Mouse (Mus musculus) liver, postnatal 0 days (tissue): ENCODE data around the gene Itpk1. TPM values are rescaled to one million over a fixed set of nuclear protein-coding genes. Genes with fewer than 3 reads are reported as not detected.
A peak's percentile ranks its signal among the peaks of the same experiment; 100 is the strongest.

Source experiments
- ATAC-seq: fragments of 200-750 bp; cut with Nextera tagmentation; 2 replicates; pipeline ENCODE4 v1.8.0; 2017; ENCODE audit warnings: mild to moderate bottlenecking, moderate library complexity
- DNase-seq: peaks from one replicate; pipeline ENCODE4 v3.0.0-alpha.2; 2016
- H3K27ac ChIP-seq: fragments of 300-500 bp; sonication (generic); 2 replicates; pipeline ENCODE4 v1.5.1; 2014; ENCODE audit warnings: antibody characterized with exemption, moderate library complexity, mild to moderate bottlenecking, low read depth
- H3K27me3 ChIP-seq: fragments of 300-500 bp; sonication (generic); 2 replicates; pipeline ENCODE4 v1.6.1; 2014; ENCODE audit warnings: low read length, control low read depth, mixed read lengths; ENCODE audit not compliant: insufficient read depth
- H3K36me3 ChIP-seq: fragments of 300-500 bp; sonication (generic); replicated peaks from 2 replicates; pipeline ENCODE4 v1.6.1; 2014; ENCODE audit warnings: mild to moderate bottlenecking, control low read depth, low read length, moderate library complexity, mixed read lengths; ENCODE audit not compliant: insufficient read depth
- H3K4me1 ChIP-seq: fragments of 300-500 bp; sonication (generic); 2 replicates; pipeline ENCODE4 v1.6.1; 2014; ENCODE audit warnings: antibody characterized with exemption, mild to moderate bottlenecking, control low read depth; ENCODE audit not compliant: insufficient read depth
- H3K4me2 ChIP-seq: fragments of 300-500 bp; sonication (generic); 2 replicates; pipeline ENCODE4 v1.6.1; 2014; ENCODE audit warnings: low read depth, mild to moderate bottlenecking, low read length, moderate library complexity, mixed read lengths
- H3K4me3 ChIP-seq: fragments of 300-500 bp; sonication (generic); 2 replicates; pipeline ENCODE4 v1.5.1; 2014; ENCODE audit warnings: low read depth, low read length
- H3K9ac ChIP-seq: fragments of 300-500 bp; sonication (generic); replicated peaks from 2 replicates; pipeline ENCODE4 v1.6.1; 2014; ENCODE audit warnings: mild to moderate bottlenecking, moderate library complexity
- H3K9me3 ChIP-seq: fragments of 300-500 bp; sonication (generic); 2 replicates; pipeline ENCODE4 v1.6.1; 2016; ENCODE audit warnings: mild to moderate bottlenecking, control low read depth, low read length, mixed read lengths
- CTCF ChIP-seq: sonication (generic); IDR thresholded peaks from 2 replicates; pipeline ENCODE4 v1.5.1; 2016; ENCODE audit warnings: antibody characterized with exemption, low read depth
- EP300 ChIP-seq: IDR thresholded peaks from 2 replicates; pipeline ENCODE4 v1.6.1; 2016; ENCODE audit warnings: antibody characterized with exemption, low read depth, mild to moderate bottlenecking
- WGBS: fragments of 180-500 bp; shearing (Covaris S2); extraction: QIAGEN DNeasy Blood & Tissue Kit; methylation state at CpG from one replicate; pipeline ENCODE4 v1.1.7; 2014; ENCODE audit not compliant: insufficient replicate concordance; 5-methylcytosine and 5-hydroxymethylcytosine counted together
- polyA plus RNA-seq: library from polyadenylated mRNA; unstranded; fragments of >200 nt; fragmentation: Nextera tagmentation; extraction: Ambion mirVana; gene quantifications from 2 replicates; pipeline ENCODE4 v1.2.1, GENCODE M21; 2015

Gene Itpk1
- polyA plus RNA-seq, 1 experiment from 2014 or later = 3.6 TPM

- Histone ChIP-seq H3K36me3 (peaks cover 8% of the 10 kb centered on the region; the same call in 1 of the 2 replicates), H3K9ac (no peak overlapping the region), H3K4me3 (no peak overlapping the region), H3K27me3 (no peaks in the 10 kb centered on the region), H3K4me2 (no peak overlapping the region), H3K4me1 (peaks cover 12% of the 10 kb centered on the region), H3K27ac (no peak overlapping the region), H3K9me3 (no peaks in the 10 kb centered on the region)
- no peak for ATAC-seq
- DNase-seq = no peak
- 73% methylated on average over 20 of the region's 20 CpGs for WGBS
- TF ChIP-seq CTCF (no peak), EP300 (no peak)
These were observed 31.6 kb downstream of the Itpk1 start for GRCm38 (mm10) chr12:102672857-102673839.

GRCm38 (mm10) chr12:102672176-102672575 lies 32.6 kb downstream of the Itpk1 start:
- no peak overlapping the region for H3K4me3 ChIP-seq
- no peak overlapping the region for H3K9ac ChIP-seq
- no peak overlapping the region for H3K27ac ChIP-seq
- DNase-seq (no peak), ATAC-seq (no peak)
- no peak overlapping the region for H3K4me2 ChIP-seq
- H3K4me1 ChIP-seq = peaks cover 12% of the 10 kb centered on the region
- H3K9me3 ChIP-seq = no peaks in the 10 kb centered on the region
- H3K36me3 ChIP-seq = peaks cover 11% of the 10 kb centered on the region; the same call in 1 of the 2 replicates
- H3K27me3 ChIP-seq = no peaks in the 10 kb centered on the region
- no peak for TF ChIP-seq CTCF
- no peak for TF ChIP-seq EP300
- 16% methylated on average over 8 of the region's 8 CpGs for WGBS

GRCm38 (mm10) chr12:102670848-102671247 lies 33.9 kb downstream of the Itpk1 start:
- Histone ChIP-seq H3K9ac (no peak overlapping the region), H3K4me3 (no peak overlapping the region), H3K4me2 (no peak overlapping the region), H3K4me1 (peaks cover 12% of the 10 kb centered on the region), H3K36me3 (peaks cover 11% of the 10 kb centered on the region; the same call in 1 of the 2 replicates), H3K9me3 (no peaks in the 10 kb centered on the region), H3K27me3 (no peaks in the 10 kb centered on the region), H3K27ac (no peak overlapping the region)
- 66% methylated on average over 8 of the region's 8 CpGs for WGBS
- ATAC-seq (no peak), DNase-seq (no peak)
- TF ChIP-seq EP300 (no peak), CTCF (no peak)

GRCm38 (mm10) chr12:102665465-102666202 lies 39.1 kb downstream of the Itpk1 start:
- H3K9ac ChIP-seq = no peak overlapping the region
- DNase-seq = no peak
- TF ChIP-seq EP300 (no peak), CTCF (no peak)
- H3K36me3 ChIP-seq = 0 out of 2 replicates have a peak, but pooled peaks cover 3% of the 10 kb centered on the region
- no peaks in the 10 kb centered on the region for H3K27me3 ChIP-seq
- no peak overlapping the region for H3K4me2 ChIP-seq
- peak; percentile 44; the same call in 1 of the 2 replicates for ATAC-seq
- H3K4me3 ChIP-seq = no peak overlapping the region
- H3K9me3 ChIP-seq = no peaks in the 10 kb centered on the region
- 71% methylated on average over 10 of the region's 10 CpGs for WGBS
- H3K4me1 ChIP-seq = no peaks in the 10 kb centered on the region
- no peak overlapping the region for H3K27ac ChIP-seq

GRCm38 (mm10) chr12:102664052-102664448 lies 40.7 kb downstream of the Itpk1 start:
- no peak for ATAC-seq
- no peak for TF ChIP-seq EP300
- TF ChIP-seq CTCF = no peak
- H3K4me2 ChIP-seq = no peak overlapping the region
- H3K9me3 ChIP-seq = no peaks in the 10 kb centered on the region
- 79% methylated on average over 2 of the region's 2 CpGs for WGBS
- H3K27me3 ChIP-seq = no peaks in the 10 kb centered on the region
- H3K4me1 ChIP-seq = no peaks in the 10 kb centered on the region
- H3K9ac ChIP-seq = no peak overlapping the region
- DNase-seq = no peak
- H3K36me3 ChIP-seq = 0 out of 2 replicates have a peak, but pooled peaks cover 3% of the 10 kb centered on the region
- H3K27ac ChIP-seq = no peak overlapping the region
- no peak overlapping the region for H3K4me3 ChIP-seq
